Mouse (Mus musculus): ENCODE results near the gene Rab4a. TPM values are rescaled to one million over a fixed set of nuclear protein-coding genes. Genes with fewer than 3 reads are reported as not detected.
"Not testable (repeated sequence)": the region's sequence is repeated elsewhere in the genome, so short reads cannot be mapped to it uniquely, and the experiment has no call there.

Gene Rab4a
- total and polyA plus RNA-seq, 3 experiments: 7.7 to 10.6 (median 8.4) TPM

- Histone ChIP-seq H3K4me3 (peak overlapping the region; percentile 75), H3K36me3 (ENCODE audit: control insufficient read depth, insufficient read depth, low read length) (no peaks in the 10 kb centered on the region), H3K9ac (ENCODE audit: low read depth, low read length) (peak overlapping the region; percentile 86), H3K27ac (peak overlapping the region; percentile 80), H3K79me2 (replicated peaks; ENCODE audit: control insufficient read depth, insufficient read depth, low read length) (peaks cover 3% of the 10 kb centered on the region; the same call in 1 of the 2 replicates), H3K27me3 (ENCODE audit: control insufficient read depth, insufficient read depth, low read length) (no peaks in the 10 kb centered on the region), H3K4me1 (ENCODE audit: control insufficient read depth, insufficient read depth, low read length) (peaks cover 7% of the 10 kb centered on the region)
- TF ChIP-seq CTCF (IDR thresholded peaks at IDR 0.05): no peak
- no peak for TF ChIP-seq POLR2A (IDR thresholded peaks at IDR 0.05; ENCODE audit: insufficient read depth, low read depth, low read length)
- no peak for TF ChIP-seq EP300 (IDR thresholded peaks at IDR 0.05; ENCODE audit: insufficient read depth, low read depth, low read length)
- DNase-seq: no peak
- WGBS: 31% methylated on average over 15 of the region's 15 CpGs
- intact Hi-C loops (cut with DNase I): no loop called here
These were observed 522 bp upstream of the Rab4a start for GRCm38 (mm10) chr8:123805209-123805717.

- H3K79me2 ChIP-seq (replicated peaks; ENCODE audit: control insufficient read depth, insufficient read depth, low read length): peaks cover 3% of the 10 kb centered on the region; the same call in 1 of the 2 replicates
- H3K36me3 ChIP-seq (ENCODE audit: control insufficient read depth, insufficient read depth, low read length): no peaks in the 10 kb centered on the region
- WGBS: 10% methylated on average over 12 of the region's 12 CpGs
- peak overlapping the region; percentile 75 for H3K4me3 ChIP-seq
- peaks cover 7% of the 10 kb centered on the region for H3K4me1 ChIP-seq (ENCODE audit: control insufficient read depth, insufficient read depth, low read length)
- no peak for DNase-seq
- intact Hi-C loops (cut with DNase I): no loop called here
- H3K9ac ChIP-seq (ENCODE audit: low read depth, low read length): peak overlapping the region; percentile 86
- no peaks in the 10 kb centered on the region for H3K27me3 ChIP-seq (ENCODE audit: control insufficient read depth, insufficient read depth, low read length)
- H3K27ac ChIP-seq: peak overlapping the region; percentile 80
- TF ChIP-seq EP300 (IDR thresholded peaks at IDR 0.05; ENCODE audit: insufficient read depth, low read depth, low read length) (no peak), CTCF (IDR thresholded peaks at IDR 0.05) (no peak), POLR2A (IDR thresholded peaks at IDR 0.05; ENCODE audit: insufficient read depth, low read depth, low read length) (no peak)
These were observed 670 bp downstream of the Rab4a start for GRCm38 (mm10) chr8:123806374-123806935.

GRCm38 (mm10) chr8:123807024-123807431 lies 1.2 kb downstream of the Rab4a start:
- Histone ChIP-seq H3K27me3 (ENCODE audit: control insufficient read depth, insufficient read depth, low read length) (no peaks in the 10 kb centered on the region), H3K4me3 (no peak overlapping the region), H3K4me1 (ENCODE audit: control insufficient read depth, insufficient read depth, low read length) (peaks cover 7% of the 10 kb centered on the region), H3K36me3 (ENCODE audit: control insufficient read depth, insufficient read depth, low read length) (no peaks in the 10 kb centered on the region), H3K79me2 (replicated peaks; ENCODE audit: control insufficient read depth, insufficient read depth, low read length) (peaks cover 3% of the 10 kb centered on the region; the same call in 1 of the 2 replicates), H3K27ac (no peak overlapping the region), H3K9ac (ENCODE audit: low read depth, low read length) (0 out of 2 replicates have a peak overlapping the region, but pooled peaks have one; percentile 19)
- peak in 1 of 2 experiments; percentile 8 for DNase-seq
- TF ChIP-seq EP300 (IDR thresholded peaks at IDR 0.05; ENCODE audit: insufficient read depth, low read depth, low read length) (no peak), POLR2A (IDR thresholded peaks at IDR 0.05; ENCODE audit: insufficient read depth, low read depth, low read length) (no peak), CTCF (IDR thresholded peaks at IDR 0.05) (no peak)
- intact Hi-C loops (cut with DNase I): no loop called here
- WGBS: 11% methylated on average over 14 of the region's 14 CpGs

- no peak overlapping the region for H3K9ac ChIP-seq (ENCODE audit: low read depth, low read length)
- H3K4me1 ChIP-seq (ENCODE audit: control insufficient read depth, insufficient read depth, low read length): peaks cover 7% of the 10 kb centered on the region
- H3K79me2 ChIP-seq (replicated peaks; ENCODE audit: control insufficient read depth, insufficient read depth, low read length): peaks cover 3% of the 10 kb centered on the region; the same call in 1 of the 2 replicates
- 74% methylated on average over 6 of the region's 6 CpGs for WGBS
- no peaks in the 10 kb centered on the region for H3K36me3 ChIP-seq (ENCODE audit: control insufficient read depth, insufficient read depth, low read length)
- no peaks in the 10 kb centered on the region for H3K27me3 ChIP-seq (ENCODE audit: control insufficient read depth, insufficient read depth, low read length)
- intact Hi-C loops (cut with DNase I): no loop called here
- H3K4me3 ChIP-seq: no peak overlapping the region
- TF ChIP-seq POLR2A (IDR thresholded peaks at IDR 0.05; ENCODE audit: insufficient read depth, low read depth, low read length): no peak
- no peak for TF ChIP-seq CTCF (IDR thresholded peaks at IDR 0.05)
- TF ChIP-seq EP300 (IDR thresholded peaks at IDR 0.05; ENCODE audit: insufficient read depth, low read depth, low read length): no peak
- no peak overlapping the region for H3K27ac ChIP-seq
- DNase-seq: no peak
These were observed 2.2 kb downstream of the Rab4a start for GRCm38 (mm10) chr8:123807852-123808573.

- peaks cover 3% of the 10 kb centered on the region; the same call in 1 of the 2 replicates for H3K79me2 ChIP-seq (replicated peaks; ENCODE audit: control insufficient read depth, insufficient read depth, low read length)
- no peak overlapping the region for H3K9ac ChIP-seq (ENCODE audit: low read depth, low read length)
- TF ChIP-seq EP300 (IDR thresholded peaks at IDR 0.05; ENCODE audit: insufficient read depth, low read depth, low read length) (no peak), POLR2A (IDR thresholded peaks at IDR 0.05; ENCODE audit: insufficient read depth, low read depth, low read length) (no peak), CTCF (IDR thresholded peaks at IDR 0.05) (no peak)
- H3K4me1 ChIP-seq (ENCODE audit: control insufficient read depth, insufficient read depth, low read length): peaks cover 7% of the 10 kb centered on the region
- H3K4me3 ChIP-seq: no peak overlapping the region
- H3K36me3 ChIP-seq (ENCODE audit: control insufficient read depth, insufficient read depth, low read length): no peaks in the 10 kb centered on the region
- no peaks in the 10 kb centered on the region for H3K27me3 ChIP-seq (ENCODE audit: control insufficient read depth, insufficient read depth, low read length)
- H3K27ac ChIP-seq: no peak overlapping the region
- 82% methylated on average over 7 of the region's 7 CpGs for WGBS
- DNase-seq: no peak
- intact Hi-C loops (cut with DNase I): no loop called here
These were observed 2.9 kb downstream of the Rab4a start for GRCm38 (mm10) chr8:123808671-123809070.

- H3K36me3 ChIP-seq (ENCODE audit: control insufficient read depth, insufficient read depth, low read length); H3K79me2 ChIP-seq (replicated peaks; ENCODE audit: control insufficient read depth, insufficient read depth, low read length); H3K4me1 ChIP-seq (ENCODE audit: control insufficient read depth, insufficient read depth, low read length); DNase-seq; H3K4me3 ChIP-seq; H3K27me3 ChIP-seq (ENCODE audit: control insufficient read depth, insufficient read depth, low read length); intact Hi-C loops (cut with DNase I); H3K27ac ChIP-seq; H3K9ac ChIP-seq (ENCODE audit: low read depth, low read length): not testable (repeated sequence)
- 90% methylated on average over 4 of the region's 4 CpGs for WGBS
These were observed 3.6 kb downstream of the Rab4a start for GRCm38 (mm10) chr8:123809342-123809741.
